Mouse (Mus musculus): Measurements from ENCODE around the gene Iars.
"Not testable (repeated sequence)": the region's sequence is repeated elsewhere in the genome, so short reads cannot be mapped to it uniquely, and the experiment has no call there.

The Iars gene

DNA sequence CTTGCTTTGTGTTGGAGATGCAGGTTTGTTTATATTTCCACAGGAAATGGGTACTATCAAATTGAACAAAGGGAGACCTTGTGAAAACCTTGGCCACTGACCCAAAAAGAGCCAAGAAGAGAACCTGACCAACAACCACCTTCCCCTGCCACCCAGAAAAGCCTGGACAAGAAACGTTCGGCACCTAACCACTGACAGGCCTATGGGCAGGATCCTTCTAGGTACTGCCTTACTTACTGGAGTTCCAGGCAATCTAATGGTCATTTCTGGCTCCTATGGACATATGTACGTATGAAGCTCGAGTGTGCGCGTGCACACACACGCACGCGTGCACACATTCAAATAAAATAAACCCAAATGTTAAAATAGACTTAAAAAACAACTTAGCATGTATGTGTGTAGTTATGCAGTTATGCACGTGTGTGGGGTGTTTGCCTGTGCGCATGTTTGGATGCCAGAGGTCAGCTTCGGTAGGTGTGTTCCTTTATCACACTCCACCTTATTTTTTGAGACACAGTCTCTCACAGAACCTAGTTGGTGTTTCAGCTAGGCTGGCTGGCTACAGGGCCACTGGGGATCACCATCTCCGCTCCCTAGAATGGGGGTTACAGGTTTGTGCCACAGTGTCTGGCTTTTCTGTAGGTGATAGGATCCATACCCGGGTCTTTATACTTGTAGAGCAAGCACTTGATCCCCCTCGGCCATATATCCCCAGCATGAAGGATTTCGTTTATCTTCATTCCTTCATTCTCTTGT is 59.6 kb downstream of the Iars start:
- no peak for DNase-seq

DNA sequence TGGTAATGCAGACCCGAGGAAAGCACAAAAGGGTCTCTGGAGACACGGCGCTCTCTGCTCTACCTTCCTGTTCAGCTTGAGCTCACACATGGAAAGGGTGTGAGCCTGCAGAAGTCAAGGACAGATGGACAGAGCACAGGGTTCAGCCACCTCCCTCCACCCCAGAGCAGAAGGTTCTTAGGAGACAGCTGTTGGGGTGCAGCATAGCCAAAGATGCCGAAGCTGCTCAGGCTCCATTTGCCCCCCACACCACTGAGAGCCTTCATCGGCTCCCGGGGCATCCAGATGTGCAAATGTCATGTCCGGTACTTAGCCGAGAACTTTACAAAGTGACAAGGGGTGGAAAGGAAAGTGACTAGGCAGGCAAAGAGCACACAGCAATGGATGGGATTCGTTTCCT is 74.7 kb downstream of the Iars start:
- no peak for DNase-seq

DNA sequence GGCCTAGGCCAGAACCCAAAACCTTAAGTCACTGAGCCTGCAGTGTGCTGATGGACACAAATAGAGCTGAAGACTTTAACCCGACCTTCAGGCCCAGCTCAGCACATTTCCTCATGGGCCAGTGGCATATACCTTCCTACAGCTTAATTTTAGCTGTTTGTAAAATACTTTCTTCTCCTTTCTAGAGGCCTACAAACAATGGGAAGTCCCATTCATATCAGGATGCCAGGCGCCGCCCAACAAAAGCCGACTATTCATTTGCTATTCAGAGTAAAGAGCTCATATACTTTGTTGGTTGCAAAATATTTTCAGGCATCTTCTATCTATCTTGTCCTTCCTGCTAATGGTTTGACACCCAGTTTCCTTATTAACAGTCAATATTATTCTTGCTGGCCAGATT is 76.1 kb downstream of the Iars start:
- no peak for DNase-seq

DNA sequence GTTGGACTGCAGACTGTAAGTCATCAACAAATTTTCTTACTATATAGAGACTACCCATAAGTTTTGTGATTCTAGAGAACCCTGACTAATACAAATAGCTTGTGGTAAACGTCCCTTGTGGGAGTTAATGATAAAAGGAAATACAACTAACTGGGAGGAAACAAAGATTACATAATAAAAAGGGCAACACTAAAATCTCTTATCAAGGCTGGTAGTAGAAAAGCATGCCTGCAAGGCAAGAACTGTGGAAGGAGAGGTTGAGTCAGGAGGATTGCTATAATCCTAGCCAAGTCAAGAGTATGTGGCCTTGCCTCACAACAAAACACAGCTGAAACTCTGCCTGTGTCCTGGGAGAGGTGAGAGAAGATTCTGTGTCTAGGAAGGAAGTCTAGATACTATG is 78.8 kb downstream of the Iars start:
- no peak for DNase-seq

DNA sequence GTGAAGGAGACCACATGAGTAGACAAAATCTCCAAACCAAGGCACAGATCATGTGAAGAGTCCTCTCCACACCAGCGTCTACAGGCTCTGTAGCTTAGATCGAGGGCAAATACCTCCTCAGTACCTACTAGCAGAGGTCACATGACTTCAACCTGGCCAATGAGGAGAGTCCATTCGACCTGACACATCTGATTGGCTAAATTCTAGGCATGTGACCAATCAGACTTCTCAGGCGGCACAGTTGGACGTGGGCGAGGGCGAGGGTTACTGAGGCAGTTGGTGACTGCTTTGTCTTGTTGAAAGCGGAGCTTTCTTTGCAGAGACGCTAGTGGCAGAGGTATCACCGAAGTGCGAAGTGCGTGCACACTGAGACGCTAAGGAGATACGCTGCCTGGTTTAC is 80.3 kb downstream of the Iars start:
- no peak for DNase-seq

DNA sequence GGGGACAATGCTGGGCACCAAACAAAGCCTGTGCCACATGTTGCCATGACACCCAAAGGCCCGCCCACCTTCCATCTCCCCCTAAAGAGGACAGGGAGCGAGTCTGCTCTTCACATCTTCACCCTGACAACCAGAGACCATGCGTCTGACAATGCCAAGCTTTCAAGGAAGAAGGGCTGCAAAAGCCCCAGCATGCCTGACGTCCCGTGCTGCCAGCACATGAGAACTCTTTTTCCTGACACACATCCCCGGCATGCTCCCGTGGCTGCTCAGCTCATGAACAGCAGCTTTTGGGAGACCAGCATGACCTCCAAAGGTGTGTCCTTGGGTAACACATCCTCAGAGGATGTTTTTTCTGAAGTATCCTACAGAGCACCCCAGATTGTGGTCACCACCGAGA is 83.4 kb downstream of the Iars start:
- DNase-seq = no peak

DNA sequence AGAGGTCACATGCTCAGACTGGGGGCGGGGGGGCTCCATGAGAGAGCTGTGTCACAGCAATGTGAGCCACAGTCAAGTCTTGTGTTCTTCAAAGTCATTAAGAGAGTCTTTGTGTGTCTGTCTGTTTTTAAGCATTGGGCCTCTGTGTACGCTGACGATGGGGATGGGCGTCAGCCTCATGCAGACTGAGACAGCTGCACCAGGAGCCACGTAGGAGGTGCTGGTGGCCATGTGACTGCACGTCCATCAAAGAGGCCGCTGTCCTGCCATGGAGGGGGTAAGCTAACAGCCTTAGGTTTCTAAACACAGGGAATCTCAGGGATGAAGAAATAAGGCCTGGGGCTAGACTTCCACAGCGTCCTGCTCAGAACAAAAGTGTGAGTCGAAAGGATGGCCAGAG is 84.4 kb downstream of the Iars start:
- no peak for DNase-seq

DNA sequence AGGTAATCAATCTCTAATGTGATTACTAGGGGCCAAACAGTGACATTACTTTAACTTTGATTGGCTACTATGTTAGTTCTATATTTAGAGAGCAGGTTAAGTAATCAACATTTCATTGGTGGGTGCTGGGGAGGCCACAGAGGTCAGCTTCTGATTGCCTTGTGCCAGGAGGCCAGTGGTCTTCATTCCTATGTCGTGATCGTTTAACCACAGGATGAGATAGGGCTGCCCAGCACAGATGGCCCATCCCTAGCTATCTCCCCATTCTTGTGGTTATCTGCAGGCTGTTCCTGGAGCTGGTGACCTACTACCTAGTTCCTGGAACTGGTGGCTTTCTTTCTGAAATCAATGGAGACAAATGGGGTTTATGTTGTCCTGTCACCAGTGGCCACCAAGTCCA is 86.1 kb downstream of the Iars start:
- DNase-seq = no peak

DNA sequence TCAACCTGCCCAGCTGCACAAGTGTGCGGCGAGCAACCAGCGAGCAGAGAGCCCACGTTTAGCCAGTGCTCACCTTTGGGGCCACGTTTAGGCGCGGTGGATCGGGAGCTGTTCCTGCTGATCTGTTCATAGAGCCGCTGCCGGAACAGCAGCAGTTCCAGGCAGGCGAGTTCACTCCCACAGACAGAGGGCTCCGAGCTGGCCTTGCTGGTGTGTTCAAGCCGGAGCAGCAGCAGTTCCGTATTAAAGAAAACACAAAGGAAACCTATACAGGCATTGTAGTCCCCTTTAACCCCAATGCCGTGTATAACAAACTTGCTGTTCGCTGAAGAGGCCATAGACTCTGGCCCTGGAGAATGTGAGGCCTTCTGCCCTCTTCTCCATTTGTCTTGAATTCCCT is 87.2 kb downstream of the Iars start:
- no peak for DNase-seq

DNA sequence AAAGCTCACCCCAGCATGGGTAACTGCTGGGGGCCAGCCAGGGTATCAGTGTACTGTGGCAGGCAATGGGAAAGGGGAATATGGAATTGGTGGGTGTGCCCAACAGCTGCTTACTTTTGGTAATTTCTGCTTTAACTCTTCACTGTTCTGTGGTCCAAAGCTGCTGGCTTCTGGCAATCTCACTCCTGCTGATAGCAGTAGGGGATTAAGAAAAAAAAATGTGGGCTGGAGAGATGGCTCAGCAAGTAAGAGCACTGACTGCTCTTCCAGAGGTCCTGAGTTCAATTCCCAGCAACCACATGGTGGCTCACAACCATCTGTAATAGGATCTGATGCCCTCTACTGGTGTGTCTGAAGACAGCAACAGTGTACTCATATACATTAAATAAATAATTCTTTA is 89.6 kb downstream of the Iars start:
- DNase-seq = not testable (repeated sequence)
